Mouse (Mus musculus) cortical plate, adult 2 months (tissue): ENCODE results near the gene Gm44503. TPM values are rescaled to one million over a fixed set of nuclear protein-coding genes. Genes with fewer than 3 reads are reported as not detected.
A peak's percentile ranks its signal among the peaks of the same experiment; 100 is the strongest.

Experiments used
- H3K27ac ChIP-seq: fragments of 200-500 bp; 2 replicates; pipeline ENCODE4 v1.5.1; 2012; ENCODE audit warnings: low read length, control low read depth, inconsistent platforms; ENCODE audit not compliant: insufficient read depth
- H3K4me1 ChIP-seq: fragments of 200-500 bp; 2 replicates; pipeline ENCODE4 v1.6.1; 2011; ENCODE audit warnings: low read length; ENCODE audit not compliant: control insufficient read depth, insufficient read depth
- H3K4me3 ChIP-seq: fragments of 200-500 bp; 2 replicates; pipeline ENCODE4 v1.5.1; 2011; ENCODE audit warnings: mild to moderate bottlenecking, low read length, control low read depth; ENCODE audit not compliant: insufficient read depth
- CTCF ChIP-seq: fragments of 200-500 bp; IDR thresholded peaks from 2 replicates; pipeline ENCODE4 v1.5.1; 2011; ENCODE audit warnings: mild to moderate bottlenecking, control low read depth, low read length; ENCODE audit not compliant: insufficient read depth; ENCODE audit errors: extremely low read depth
- POLR2A ChIP-seq: fragments of 200-500 bp; IDR thresholded peaks from 2 replicates; pipeline ENCODE4 v1.6.1; 2011; ENCODE audit warnings: mild to moderate bottlenecking, low read length, control low read depth; ENCODE audit not compliant: insufficient read depth; ENCODE audit errors: extremely low read depth
- polyA plus RNA-seq: library from polyadenylated mRNA; depleted of rRNA; stranded (reverse); fragments of >200 nt; gene quantifications from 2 replicates; pipeline ENCODE4 v1.2.3, GENCODE M21; 2012

Gm44503 gene
- polyA plus RNA-seq, 1 experiment: not detected

GRCm38 (mm10) chr9:72936301-72936700, 22.4 kb upstream of the Gm44503 start:
- TF ChIP-seq POLR2A (no peak), CTCF (no peak)
- no peak overlapping the region for H3K4me3 ChIP-seq
- no peaks in the 10 kb centered on the region for H3K4me1 ChIP-seq
- no peak overlapping the region for H3K27ac ChIP-seq

GRCm38 (mm10) chr9:72943424-72943823, 15.2 kb upstream of the Gm44503 start:
- H3K4me1 ChIP-seq: no peaks in the 10 kb centered on the region
- TF ChIP-seq POLR2A: no peak
- TF ChIP-seq CTCF: 0 out of 2 replicates have a peak, but pooled peaks have one; percentile 4
- H3K27ac ChIP-seq: no peak overlapping the region
- no peak overlapping the region for H3K4me3 ChIP-seq

DNA sequence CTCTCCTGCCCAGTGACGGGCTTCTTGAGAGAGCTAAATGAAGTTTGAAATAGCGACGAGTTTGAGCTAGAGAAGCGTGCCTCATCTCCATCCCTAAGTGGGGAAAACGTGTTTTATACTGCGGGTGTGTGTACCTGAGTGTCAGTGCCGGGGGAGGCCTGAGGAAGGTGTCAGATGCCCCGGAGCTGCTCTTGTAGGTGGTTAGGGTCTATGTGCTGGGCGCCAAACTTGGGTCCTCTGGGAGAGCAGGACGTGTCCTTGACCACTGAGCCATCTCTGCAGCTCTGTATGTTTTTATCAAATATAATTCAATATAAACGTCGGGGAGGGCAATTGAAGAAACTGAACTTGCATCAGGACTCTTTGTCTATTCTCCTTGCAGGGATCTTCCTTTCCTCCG, 14.4 kb upstream of the Gm44503 start:
- Histone ChIP-seq H3K4me3 (no peak overlapping the region), H3K4me1 (no peaks in the 10 kb centered on the region), H3K27ac (no peak overlapping the region)
- TF ChIP-seq CTCF (no peak), POLR2A (no peak)

- no peak for TF ChIP-seq CTCF
- TF ChIP-seq POLR2A: no peak
- Histone ChIP-seq H3K27ac (no peak overlapping the region), H3K4me3 (no peak overlapping the region), H3K4me1 (no peaks in the 10 kb centered on the region)
These were observed 11.6 kb upstream of the Gm44503 start for GRCm38 (mm10) chr9:72947010-72947409.

DNA sequence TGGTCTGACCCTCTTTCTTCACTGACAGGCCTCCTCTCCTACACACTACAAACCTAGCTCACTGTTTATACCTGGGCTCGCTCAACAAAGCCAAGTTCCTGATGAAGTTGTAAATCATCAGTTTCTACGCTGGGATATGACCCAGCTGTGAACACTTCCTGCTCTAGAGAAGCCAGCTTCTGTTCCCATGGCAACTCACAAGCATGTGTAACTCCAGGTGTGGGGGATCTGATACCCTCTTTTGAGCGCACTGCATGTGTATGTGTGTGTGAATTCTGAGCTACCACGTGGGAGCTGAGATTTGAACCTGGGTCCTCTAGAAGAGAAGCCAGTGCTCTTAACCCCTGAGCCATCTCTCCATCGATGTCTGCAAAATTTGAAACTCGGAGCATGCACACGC, 9.1 kb upstream of the Gm44503 start:
- TF ChIP-seq POLR2A (no peak), CTCF (no peak)
- H3K27ac ChIP-seq: no peak overlapping the region
- H3K4me3 ChIP-seq: no peak overlapping the region
- H3K4me1 ChIP-seq: no peaks in the 10 kb centered on the region

DNA sequence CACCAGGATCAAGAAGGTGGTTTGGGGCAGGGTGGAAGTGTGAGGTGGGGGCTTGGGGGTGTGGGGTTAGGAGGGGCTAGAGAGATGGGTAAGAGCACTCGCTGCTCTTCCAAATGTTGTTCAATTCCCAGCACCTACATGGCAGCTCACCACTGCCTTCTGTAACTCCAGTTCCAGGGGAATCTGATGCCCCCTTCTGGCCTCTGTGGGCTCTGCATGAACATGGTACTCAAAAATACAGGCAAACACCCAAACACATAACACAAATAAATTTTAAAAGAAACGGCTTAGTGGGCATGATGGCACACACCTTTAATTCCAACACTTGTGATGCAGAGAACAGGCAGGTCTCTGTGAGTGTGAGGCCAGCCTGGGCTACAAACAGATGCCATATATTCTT, 3.9 kb upstream of the Gm44503 start:
- H3K27ac ChIP-seq: no peak overlapping the region
- no peak overlapping the region for H3K4me3 ChIP-seq
- no peak for TF ChIP-seq POLR2A
- TF ChIP-seq CTCF: peak; percentile 34
- H3K4me1 ChIP-seq: no peaks in the 10 kb centered on the region

DNA sequence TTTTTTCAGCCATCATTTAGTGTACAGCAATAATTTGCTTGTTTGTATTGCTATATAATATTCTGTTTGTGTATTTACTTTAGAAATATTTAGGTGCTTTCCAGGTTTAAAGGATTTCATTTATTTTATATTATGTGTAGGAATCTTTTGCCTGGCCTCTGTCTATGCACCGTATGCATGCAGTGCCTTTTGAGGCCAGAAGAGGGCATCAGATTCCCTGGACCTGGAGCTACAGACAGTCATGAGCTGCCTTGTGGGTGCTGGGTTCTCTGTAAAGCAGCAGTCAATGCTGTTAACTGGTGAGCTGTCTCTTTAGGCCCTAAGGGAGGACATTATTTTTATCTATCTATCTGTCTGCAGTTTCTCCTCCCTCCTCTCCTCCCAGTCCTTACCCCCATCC, 3.1 kb upstream of the Gm44503 start:
- H3K4me3 ChIP-seq: no peak overlapping the region
- H3K4me1 ChIP-seq: no peaks in the 10 kb centered on the region
- H3K27ac ChIP-seq: no peak overlapping the region
- TF ChIP-seq POLR2A (no peak), CTCF (peak; percentile 59)

GRCm38 (mm10) chr9:72961346-72961745, 2.7 kb downstream of the Gm44503 start:
- Histone ChIP-seq H3K4me3 (no peak overlapping the region), H3K4me1 (no peaks in the 10 kb centered on the region), H3K27ac (no peak overlapping the region)
- TF ChIP-seq CTCF (no peak), POLR2A (no peak)

GRCm38 (mm10) chr9:72961959-72962358, 3.3 kb downstream of the Gm44503 start:
- H3K27ac ChIP-seq: no peak overlapping the region
- no peaks in the 10 kb centered on the region for H3K4me1 ChIP-seq
- H3K4me3 ChIP-seq: no peak overlapping the region
- TF ChIP-seq POLR2A (no peak), CTCF (no peak)

- H3K27ac ChIP-seq: peak overlapping the region; percentile 5; the same call in 1 of the 2 replicates
- H3K4me3 ChIP-seq: no peak overlapping the region
- peaks cover 2% of the 10 kb centered on the region for H3K4me1 ChIP-seq
- no peak for TF ChIP-seq POLR2A
- TF ChIP-seq CTCF: peak; percentile 75
These were observed 9.9 kb downstream of the Gm44503 start for GRCm38 (mm10) chr9:72968349-72969061.

DNA sequence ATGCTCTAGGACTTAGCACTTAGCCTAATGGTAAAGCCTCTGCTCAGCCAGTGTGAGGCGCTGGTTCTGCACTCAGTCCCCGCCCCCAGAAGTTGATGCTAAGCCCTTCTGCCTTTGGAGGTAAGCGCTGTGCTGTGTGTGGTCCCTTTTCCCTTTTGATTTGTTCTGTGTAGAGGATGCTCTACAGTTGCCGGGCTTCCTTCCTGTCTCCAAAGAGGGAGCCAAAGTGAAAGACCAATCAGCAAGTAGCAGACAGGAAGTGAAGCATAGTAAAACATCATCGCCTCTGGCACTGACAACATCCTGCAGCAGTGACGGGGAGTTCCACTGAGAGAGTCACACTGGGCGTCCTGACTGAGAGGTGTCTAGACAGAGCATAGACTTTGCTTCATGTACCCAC, 11.2 kb downstream of the Gm44503 start:
- Histone ChIP-seq H3K27ac (no peak overlapping the region), H3K4me1 (peaks cover 2% of the 10 kb centered on the region), H3K4me3 (no peak overlapping the region)
- TF ChIP-seq POLR2A (no peak), CTCF (no peak)
